Mouse (Mus musculus) heart, postnatal 36 days (tissue): ENCODE measurements at regions not wholly inside any gene's neighbourhood (a gene's known extent, or its start where the extent isn't known, plus 50 kb on each side); places are given as distances from the start of the nearest gene placed in this dataset.
"Not testable (repeated sequence)": the region's sequence is repeated elsewhere in the genome, so short reads cannot be mapped to it uniquely, and the experiment has no call there.

ENCODE experiments used
- DNase-seq, 2 experiments: peaks; one replicate each; pipeline ENCODE4 v3.0.0; 2021 to 2022
- intact Hi-C: fragments of 180-260 bp; cut with DNase I; formaldehyde crosslinking; loops from one replicate; pipeline ENCODE4 v1.15.1; 2025

DNA sequence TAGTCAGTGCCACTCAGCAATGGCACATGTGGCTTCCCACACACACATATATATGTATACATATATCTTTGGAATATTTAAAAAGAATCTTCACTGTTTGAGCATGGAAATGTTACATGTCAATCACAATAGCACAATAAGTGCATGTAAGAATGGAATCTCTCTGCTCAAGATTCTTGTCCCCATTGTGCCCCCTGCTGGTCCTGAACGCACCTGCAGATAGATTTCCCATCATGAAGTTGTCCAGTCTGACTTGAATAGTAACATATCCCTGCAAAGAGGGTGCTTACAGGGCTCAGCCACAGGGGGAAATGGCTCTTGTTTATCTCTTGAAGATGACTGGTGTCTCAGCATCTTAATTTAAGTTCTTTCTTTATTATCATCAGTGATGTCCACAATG lies 770.8 kb upstream of the Zfp386 start:
- DNase-seq, intact Hi-C loops: not testable (repeated sequence)

DNA sequence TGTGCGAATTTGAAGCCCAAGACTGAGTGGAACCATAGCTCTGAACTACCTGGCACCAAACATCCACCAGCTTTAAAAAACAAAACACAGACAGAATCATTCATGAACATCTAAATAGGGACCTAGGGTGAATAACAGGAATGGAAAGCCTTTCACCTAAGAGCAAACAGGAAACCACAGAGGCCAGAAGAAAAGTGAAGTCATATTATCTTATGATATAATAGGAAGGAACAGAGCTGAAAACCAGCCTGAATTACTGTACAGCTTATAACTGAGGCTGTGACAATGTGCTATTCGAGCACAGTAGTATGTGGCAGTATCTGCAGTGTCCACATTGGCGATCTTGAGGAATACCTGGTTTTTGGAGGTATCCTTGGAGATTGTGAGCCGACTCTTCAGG lies 753.8 kb upstream of the Zfp386 start:
- DNase-seq, intact Hi-C loops: not testable (repeated sequence)

DNA sequence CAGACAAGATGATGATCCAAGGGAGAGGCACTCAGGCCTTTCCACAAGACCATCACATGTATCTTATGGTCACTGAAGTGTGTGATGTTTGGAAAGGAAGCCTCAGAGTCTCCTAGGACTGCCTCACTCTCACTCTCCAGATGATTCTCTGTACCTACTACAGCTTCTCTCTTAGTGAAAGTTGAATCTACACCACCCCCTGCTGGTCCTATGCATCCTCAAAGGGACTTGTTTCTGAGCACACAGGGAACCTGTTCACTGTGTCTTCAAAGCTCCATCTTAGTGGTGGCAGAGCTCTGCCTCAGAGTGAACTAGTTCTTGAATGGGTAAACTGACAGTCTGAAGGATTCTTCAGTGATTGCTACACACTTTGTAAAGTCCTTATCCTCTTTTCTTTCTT lies 749.5 kb upstream of the Zfp386 start:
- DNase-seq, intact Hi-C loops: not testable (repeated sequence)

DNA sequence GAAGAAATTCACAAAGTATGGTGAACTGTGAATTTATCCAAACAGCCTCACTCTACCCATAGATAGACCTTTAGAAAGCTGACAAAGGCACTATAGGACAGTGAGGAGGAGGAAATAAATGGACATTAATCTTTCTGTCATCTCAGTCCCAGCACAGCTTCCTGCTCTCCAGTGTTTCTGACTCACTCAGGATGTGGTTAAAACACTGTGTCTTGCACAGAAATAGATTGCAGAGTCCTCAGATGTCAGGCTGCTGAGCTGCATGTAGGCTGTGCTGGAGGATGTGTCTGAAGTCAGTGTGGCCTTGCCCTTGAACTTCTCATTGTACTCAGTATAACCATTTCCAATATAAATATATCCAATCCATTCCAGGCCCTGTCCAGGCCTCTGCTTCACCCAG lies 735.6 kb upstream of the Zfp386 start:
- intact Hi-C loops = no loop called here
- DNase-seq = no peak

DNA sequence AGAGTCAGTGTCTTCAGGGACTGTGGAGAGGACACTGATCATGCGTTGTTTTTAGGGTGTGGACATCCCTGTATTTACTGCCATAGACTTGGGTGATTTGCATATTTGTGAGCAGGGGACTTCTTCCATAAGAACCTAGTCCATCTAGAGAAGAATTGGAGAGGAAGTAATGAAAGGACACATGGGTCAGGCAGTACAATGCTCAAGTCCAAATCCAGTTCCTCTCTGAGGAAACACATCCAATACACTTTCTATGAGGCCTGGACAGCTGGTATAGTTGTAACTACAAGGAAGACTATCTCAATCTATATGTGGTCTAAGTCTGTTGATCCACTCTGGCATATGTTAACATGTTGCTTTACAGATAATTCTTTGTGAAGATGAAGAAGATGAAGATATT lies 734.9 kb upstream of the Zfp386 start:
- intact Hi-C loops, DNase-seq: not testable (repeated sequence)

DNA sequence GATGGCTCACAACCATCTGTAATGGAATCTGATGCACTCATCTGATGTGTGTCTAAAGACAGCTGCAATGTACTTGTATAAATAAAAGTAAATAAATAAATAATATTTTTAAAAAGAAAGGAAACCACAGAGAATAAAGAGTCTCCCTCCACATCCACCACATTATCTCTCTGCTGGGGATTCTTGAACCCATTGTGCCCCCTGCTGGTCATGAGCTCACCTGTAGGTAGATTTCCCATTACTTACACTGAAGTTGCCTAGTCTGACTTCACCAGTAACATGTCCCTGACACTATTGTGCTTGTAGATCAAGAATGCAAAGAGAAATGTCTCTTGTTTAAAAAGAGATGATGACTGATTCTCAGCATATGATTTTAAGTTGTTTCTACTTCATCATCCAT lies 726.9 kb upstream of the Zfp386 start:
- intact Hi-C loops, DNase-seq: not testable (repeated sequence)

DNA sequence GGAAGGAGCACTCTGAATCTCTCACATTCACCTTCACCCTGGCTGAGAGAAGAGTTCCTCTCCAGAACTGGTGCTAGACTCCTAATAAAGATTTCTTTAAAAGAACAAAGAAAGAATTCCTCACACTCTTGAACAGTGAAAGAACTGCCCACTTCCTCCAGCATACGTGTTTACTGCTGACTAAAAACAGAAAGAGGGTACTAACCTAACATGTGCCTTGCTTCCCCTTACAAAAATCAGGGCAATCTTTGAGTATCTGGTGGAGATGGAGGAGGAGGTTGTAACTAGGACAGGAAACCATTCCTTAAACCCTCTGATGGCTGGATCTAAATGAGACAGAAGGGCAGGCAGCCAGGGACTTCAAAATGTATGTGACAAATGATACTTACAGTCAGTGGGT lies 719.1 kb upstream of the Zfp386 start:
- intact Hi-C loops = no loop called here
- no peak for DNase-seq

DNA sequence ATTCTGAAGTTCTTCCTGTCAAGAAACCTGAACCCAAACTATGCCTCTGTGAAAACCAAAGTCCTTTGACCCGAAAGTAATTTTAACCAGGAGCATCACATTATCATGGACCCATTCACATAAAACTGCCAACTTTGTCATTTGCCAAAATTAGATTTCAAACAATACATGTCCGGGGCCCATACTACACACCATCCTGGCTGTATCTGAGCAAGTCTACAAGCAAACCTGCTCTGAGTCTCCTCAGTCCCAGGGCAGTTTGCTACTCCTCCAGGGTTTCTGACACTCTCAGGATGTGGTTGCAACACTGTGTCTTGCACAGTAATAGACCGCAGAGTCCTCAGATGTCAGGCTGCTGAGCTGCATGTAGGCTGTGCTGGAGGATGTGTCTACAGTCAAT lies 712.8 kb upstream of the Zfp386 start:
- DNase-seq, intact Hi-C loops: not testable (repeated sequence)

DNA sequence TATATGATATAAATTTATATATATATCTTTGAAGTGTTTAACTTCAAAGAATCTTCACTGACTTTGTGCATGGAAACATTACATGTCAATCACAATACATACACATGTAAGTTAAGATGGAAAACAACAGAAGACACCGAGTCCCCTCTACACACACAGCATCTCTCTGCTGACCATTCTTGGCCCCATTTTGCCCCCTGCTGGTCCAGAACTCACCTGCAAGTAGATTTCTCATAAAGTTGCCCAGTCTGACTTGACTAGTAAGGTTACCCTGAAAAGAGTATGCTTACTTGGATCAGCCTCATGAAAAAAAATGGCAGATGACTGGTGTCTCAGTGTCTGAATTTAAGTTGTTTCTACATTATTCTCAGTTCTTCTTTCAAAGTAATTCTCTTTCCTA lies 710.9 kb upstream of the Zfp386 start:
- no peak for DNase-seq
- intact Hi-C loops = no loop called here

DNA sequence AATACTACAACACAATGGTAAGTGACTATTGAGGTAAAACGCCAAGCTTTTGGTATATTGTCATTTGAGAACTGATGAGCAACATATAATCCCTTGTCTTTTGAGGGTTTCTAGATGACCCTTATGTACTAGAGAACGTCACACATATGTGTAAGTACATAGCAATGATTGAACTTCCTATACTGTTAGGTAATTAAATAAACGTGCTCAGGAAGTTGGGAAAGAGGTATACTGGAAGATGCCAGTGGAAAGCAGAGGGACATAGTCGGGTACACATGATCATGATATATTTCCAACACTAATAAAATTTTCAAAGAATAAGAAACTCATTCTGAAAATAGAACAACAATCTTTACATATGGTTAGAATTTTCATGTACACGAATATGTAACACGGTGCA lies 701.4 kb upstream of the Zfp386 start:
- DNase-seq, intact Hi-C loops: not testable (repeated sequence)

DNA sequence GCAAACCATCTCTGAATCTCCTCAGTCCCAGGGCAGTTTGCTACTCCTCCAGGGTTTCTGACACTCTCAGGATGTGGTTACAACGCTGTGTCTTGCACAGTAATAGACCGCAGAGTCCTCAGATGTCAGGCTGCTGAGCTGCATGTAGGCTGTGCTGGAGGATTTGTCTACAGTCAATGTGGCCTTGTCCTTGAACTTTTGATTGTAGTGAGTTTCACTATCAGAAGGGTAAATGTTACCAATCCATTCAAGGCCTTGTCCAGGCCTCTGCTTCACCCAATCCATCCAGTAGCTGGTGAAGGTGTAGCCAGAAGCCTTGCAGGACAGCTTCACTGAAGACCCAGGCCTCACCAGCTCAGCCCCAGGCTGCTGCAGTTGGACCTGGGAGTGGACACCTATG lies 688.5 kb upstream of the Zfp386 start:
- DNase-seq, intact Hi-C loops: not testable (repeated sequence)

DNA sequence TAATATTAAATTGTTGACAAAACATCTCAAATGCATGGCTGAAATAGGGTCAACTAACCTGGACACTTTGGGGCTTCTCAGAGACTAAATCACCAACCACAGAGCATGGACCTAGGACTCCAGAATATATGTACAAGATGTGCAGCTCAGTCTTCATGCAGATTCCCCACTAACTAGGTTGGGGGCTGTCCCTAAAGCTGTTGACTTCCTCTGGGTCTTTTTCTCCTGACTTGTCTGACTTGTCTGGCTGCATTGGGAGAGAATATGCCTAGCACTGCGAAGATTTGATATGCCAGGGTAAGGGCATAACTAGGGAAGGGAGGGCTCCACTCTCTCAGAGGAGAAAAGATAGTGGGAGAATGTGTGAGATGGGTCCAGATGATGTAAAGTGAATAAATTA lies 681.9 kb upstream of the Zfp386 start:
- DNase-seq, intact Hi-C loops: not testable (repeated sequence)

DNA sequence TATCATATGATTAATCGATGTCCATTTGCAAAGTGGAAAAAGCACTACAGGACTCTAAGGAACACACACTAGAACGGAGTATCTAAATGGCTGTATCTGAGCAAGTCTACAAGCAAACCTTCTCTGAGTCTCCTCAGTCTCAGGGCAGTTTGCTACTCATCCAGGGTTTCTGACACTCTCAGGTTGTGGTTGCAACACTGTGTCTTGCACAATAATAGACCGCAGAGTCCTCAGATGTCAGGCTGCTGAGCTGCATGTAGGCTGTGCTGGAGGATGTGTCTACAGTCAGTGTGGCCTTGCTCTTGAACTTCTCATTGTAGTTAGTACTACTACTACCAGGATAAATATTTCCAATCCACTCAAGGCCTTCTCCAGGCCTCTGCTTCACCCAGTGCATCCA lies 675.7 kb upstream of the Zfp386 start:
- intact Hi-C loops, DNase-seq: not testable (repeated sequence)

DNA sequence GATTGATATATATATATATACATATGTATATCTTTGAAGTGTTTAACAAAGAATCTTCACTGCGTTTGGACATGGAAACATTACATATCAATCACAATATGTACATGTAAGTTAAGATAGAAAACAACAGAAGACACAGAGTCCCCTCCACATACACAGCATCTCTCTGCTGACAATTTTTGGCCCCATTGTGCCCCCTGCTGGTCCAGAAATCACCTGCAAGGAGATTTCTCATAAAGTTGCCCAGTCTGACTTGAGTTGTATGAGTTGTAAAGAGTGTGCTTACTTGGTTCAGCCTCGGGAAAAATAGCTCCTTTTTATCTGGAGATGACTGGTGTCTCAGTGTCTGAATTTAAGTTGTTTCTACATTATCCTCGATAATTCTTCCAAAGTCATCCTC lies 674.5 kb upstream of the Zfp386 start:
- intact Hi-C loops, DNase-seq: not testable (repeated sequence)

DNA sequence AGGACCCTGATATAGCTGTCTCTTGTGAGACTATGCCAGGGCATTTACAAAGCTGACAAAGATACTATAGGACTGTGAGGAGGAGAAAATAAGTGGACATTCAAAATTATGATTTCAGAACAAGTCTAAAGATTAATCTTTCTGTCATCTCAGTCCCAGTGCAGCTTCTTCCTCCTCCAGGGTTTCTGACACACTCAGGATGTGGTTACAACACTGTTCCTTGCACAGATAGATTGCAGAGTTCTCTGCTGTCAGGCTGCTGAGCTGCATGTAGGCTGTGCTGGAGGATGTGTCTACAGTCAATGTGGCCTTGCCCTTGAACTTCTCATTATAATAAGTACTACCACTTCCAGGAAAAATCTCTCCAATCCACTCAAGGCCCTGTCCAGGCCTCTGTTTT lies 661.0 kb upstream of the Zfp386 start:
- intact Hi-C loops, DNase-seq: not testable (repeated sequence)

DNA sequence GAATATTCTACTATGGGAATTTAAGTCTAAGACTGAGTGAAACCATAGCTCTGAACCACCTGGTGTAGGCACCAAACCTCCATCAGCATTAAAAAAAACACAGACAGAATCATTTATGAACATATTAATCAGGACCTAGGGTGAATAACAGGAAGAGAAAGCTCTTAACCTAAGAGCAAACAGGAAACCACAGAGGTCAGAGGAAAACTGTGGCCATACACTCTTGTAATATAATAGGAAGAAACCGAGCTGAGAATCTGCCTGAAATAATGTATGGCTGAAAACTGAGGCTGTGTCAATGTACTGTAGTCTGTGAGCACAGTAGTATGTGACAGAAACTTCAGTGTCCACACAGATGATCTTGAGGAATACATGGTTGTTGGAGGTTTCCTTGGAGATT lies 643.4 kb upstream of the Zfp386 start:
- intact Hi-C loops = no loop called here
- DNase-seq = no peak

DNA sequence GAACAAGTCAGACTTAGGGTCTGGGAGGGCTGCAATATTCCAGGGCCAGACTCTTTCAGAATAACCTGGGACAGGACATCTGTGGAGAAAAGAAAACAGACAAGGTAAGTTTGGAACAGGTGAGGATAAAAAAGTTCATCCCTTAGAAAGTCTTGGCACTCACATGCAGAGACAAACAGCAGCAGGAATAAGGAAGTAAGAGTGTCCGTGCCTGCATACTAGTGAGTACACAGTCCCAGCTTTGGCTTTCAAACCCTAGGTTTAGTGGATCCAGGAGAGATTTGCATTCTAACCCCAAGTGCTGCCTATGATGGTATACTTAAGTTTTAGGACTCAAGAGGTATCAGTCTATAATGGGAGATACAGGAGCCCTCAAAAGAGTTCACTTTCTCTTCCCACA lies 642.9 kb upstream of the Zfp386 start:
- no peak for DNase-seq
- intact Hi-C loops = no loop called here

DNA sequence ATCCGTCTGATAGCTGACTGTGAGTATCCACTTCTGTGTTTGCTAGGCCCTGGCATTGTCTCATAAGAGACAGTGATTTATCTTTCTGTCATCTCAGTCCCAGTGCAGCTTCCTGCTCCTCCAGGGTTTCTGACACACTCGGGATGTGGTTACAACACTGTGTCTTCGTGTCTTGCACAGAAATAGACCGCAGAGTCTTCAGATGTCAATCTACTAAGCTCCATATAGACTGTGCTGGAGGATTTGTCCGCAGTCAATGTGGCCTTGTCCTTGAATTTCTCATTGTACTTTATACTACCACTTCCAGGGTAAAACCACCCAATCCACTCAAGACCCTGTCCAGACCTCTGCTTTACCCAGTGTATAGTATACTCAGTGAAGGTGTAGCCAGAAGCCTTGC lies 601.3 kb upstream of the Zfp386 start:
- intact Hi-C loops = not testable (repeated sequence)

DNA sequence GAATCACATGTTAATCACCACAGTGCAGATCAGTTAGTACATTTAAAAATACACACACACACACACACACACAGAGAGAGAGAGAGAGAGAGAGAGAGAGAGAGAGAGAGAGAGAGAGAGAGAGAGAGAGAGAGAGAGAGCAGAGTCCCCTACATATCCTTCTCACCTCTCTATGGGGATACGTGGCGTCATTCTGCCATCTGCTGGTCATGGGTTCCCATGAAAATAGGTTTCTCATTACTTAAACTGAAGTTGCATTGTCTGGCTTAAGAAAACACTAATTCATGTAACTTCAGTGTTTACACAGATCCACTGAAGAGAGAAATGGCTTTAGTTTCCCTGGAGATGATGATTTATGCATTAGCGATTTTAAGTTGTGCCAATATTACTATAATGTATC lies 594.9 kb upstream of the Zfp386 start:
- intact Hi-C loops, DNase-seq: not testable (repeated sequence)

More for the DNA sequence above, 601.3 kb upstream of the Zfp386 start:
- not testable (repeated sequence) for DNase-seq

DNA sequence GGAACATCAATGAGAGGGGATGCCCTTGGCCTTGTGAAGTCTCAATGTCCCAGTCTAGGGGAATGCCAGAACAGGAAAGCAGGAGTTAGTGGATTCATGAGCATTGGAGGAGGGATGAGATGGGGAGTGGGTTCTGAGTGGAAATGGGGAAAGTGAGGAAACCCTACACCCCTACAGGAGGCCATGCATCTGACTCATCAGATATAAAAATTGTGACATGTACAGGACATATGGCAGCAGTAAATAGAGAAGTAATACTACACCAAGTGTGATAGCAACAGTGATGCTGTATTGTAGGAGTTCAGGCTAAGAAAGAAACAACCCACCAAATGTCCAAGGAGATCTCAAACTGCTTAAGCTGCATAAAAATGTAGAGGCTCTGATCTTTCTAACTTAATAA lies 582.7 kb upstream of the Zfp386 start:
- DNase-seq, intact Hi-C loops: not testable (repeated sequence)

DNA sequence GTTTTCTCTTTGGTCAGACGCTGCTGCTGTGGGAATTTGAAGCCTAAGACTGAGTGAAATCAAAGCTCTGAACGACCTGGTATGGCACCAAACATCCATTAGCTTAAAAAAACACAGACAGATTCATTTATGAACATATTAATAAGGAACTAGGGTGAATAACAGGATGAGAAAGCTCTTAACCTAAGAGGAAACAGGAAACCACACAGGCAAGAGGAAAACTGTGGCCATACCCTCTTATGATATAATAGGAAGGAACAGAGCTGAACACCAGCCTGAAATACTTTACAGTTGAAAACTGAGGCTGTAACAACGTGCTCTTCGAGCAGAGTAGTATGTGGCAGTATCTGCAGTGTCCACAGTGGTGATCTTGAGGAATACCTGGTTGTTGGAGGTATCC lies 579.5 kb upstream of the Zfp386 start:
- intact Hi-C loops, DNase-seq: not testable (repeated sequence)

DNA sequence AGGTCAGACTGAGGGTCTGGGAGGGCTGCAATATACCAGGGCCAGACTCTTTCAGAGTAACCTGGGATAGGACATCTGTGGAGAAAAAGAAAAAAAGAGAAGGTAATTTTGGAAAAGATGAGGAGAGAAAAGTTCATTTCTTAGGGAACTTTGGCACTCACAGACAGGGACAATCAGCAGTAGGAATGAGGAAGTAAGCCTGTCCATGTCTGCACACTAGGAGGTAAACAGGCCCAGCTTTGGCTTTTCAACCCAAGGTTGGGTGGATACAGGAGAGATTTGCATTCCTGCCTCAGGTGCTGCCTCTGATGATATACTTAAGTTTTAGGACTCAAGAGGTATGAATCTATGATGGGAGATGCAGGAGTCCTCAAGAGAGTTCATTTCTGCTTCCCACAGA lies 579.0 kb upstream of the Zfp386 start:
- intact Hi-C loops, DNase-seq: not testable (repeated sequence)

DNA sequence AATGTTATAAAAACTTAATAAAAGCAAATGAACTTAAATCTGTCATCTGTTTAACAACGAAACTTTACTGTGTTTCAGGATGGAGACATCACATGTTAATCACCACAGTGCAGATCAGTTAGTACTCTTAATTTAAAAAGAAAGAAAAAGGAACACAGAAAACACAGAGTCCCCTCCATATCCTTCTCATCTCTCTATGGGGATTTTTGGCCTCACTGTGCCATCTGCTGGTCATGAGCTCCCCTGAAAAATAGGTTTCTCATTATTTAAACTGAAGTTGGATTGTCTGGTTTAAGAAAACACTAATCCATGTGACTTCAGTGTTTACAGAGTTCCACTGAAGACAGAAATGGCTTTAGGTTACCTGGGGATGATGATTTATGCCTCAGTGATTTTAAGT lies 548.7 kb upstream of the Zfp386 start:
- intact Hi-C loops = no loop called here
- no peak for DNase-seq
